Mouse (Mus musculus): ENCODE results near the gene Eef1a2. TPM values are rescaled to one million over a fixed set of nuclear protein-coding genes. Genes with fewer than 3 reads are reported as not detected.

The Eef1a2 gene
- polyA plus RNA-seq, 1 experiment from 2014 or later: not detected

GRCm38 (mm10) chr2:181133837-181134590, 22.8 kb downstream of the Eef1a2 start:
- no peak for DNase-seq (ENCODE audit: low spot score)

GRCm38 (mm10) chr2:181130245-181130644, 26.6 kb downstream of the Eef1a2 start:
- DNase-seq (ENCODE audit: low spot score): no peak

GRCm38 (mm10) chr2:181128963-181129362, 27.9 kb downstream of the Eef1a2 start:
- no peak for DNase-seq (ENCODE audit: low spot score)

- no peak for DNase-seq (ENCODE audit: low spot score)
Measured at GRCm38 (mm10) chr2:181127786-181128185, 29.0 kb downstream of the Eef1a2 start.

- no peak for DNase-seq (ENCODE audit: low spot score)
Measured at GRCm38 (mm10) chr2:181125726-181126455, 30.9 kb downstream of the Eef1a2 start.

- no peak for DNase-seq (ENCODE audit: low spot score)
Measured at GRCm38 (mm10) chr2:181122642-181123041, 34.2 kb downstream of the Eef1a2 start.

GRCm38 (mm10) chr2:181120922-181121449, 35.8 kb downstream of the Eef1a2 start:
- no peak for DNase-seq (ENCODE audit: low spot score)

- DNase-seq (ENCODE audit: low spot score): no peak
Measured at GRCm38 (mm10) chr2:181119952-181120351, 36.9 kb downstream of the Eef1a2 start.

GRCm38 (mm10) chr2:181116436-181116835, 40.4 kb downstream of the Eef1a2 start:
- DNase-seq (ENCODE audit: low spot score): no peak

GRCm38 (mm10) chr2:181115367-181115766, 41.4 kb downstream of the Eef1a2 start:
- no peak for DNase-seq (ENCODE audit: low spot score)

GRCm38 (mm10) chr2:181113762-181114361, 43.0 kb downstream of the Eef1a2 start:
- no peak for DNase-seq (ENCODE audit: low spot score)

- DNase-seq (ENCODE audit: low spot score): no peak
Measured at GRCm38 (mm10) chr2:181111665-181112064, 45.1 kb downstream of the Eef1a2 start.

- no peak for DNase-seq (ENCODE audit: low spot score)
Measured at GRCm38 (mm10) chr2:181104111-181104510, 52.7 kb downstream of the Eef1a2 start.

GRCm38 (mm10) chr2:181102161-181102560, 54.7 kb downstream of the Eef1a2 start:
- DNase-seq (ENCODE audit: low spot score): no peak

GRCm38 (mm10) chr2:181101626-181102025, 55.2 kb downstream of the Eef1a2 start:
- no peak for DNase-seq (ENCODE audit: low spot score)

GRCm38 (mm10) chr2:181100087-181100486, 56.7 kb downstream of the Eef1a2 start:
- DNase-seq (ENCODE audit: low spot score): no peak

Other genes starting within 250 kb of the Eef1a2 start
- gene Ythdf1, start 236.1 kb downstream of the Eef1a2 start, polyA plus RNA-seq (2015; fragmentation: Nextera tagmentation; extraction: Ambion mirVana): 52.6 and 53.9 TPM in 2 replicates
- 0.30 and 0.40 TPM in 2 replicates for gene Birc7, start 228.0 kb downstream of the Eef1a2 start, polyA plus RNA-seq (2015; fragmentation: Nextera tagmentation; extraction: Ambion mirVana)
- 28.0 and 30.0 TPM in 2 replicates for gene Nkain4, start 202.3 kb downstream of the Eef1a2 start, polyA plus RNA-seq (2015; fragmentation: Nextera tagmentation; extraction: Ambion mirVana)
- gene Arfgap1, start 189.8 kb downstream of the Eef1a2 start, polyA plus RNA-seq (2015; fragmentation: Nextera tagmentation; extraction: Ambion mirVana): 52.0 and 66.6 TPM in 2 replicates
- gene Col20a1, start 170.5 kb downstream of the Eef1a2 start, polyA plus RNA-seq (2015; fragmentation: Nextera tagmentation; extraction: Ambion mirVana): 0.14 and 0.57 TPM in 2 replicates
- gene Chrna4, start 113.5 kb downstream of the Eef1a2 start, polyA plus RNA-seq (2015; fragmentation: Nextera tagmentation; extraction: Ambion mirVana): 0.14 and 0.38 TPM in 2 replicates
- 0.07 and 0.10 TPM in 2 replicates for gene Kcnq2, start 21.7 kb downstream of the Eef1a2 start, polyA plus RNA-seq (2015; fragmentation: Nextera tagmentation; extraction: Ambion mirVana)
- gene Ppdpf, start 30.2 kb upstream of the Eef1a2 start, polyA plus RNA-seq (2015; fragmentation: Nextera tagmentation; extraction: Ambion mirVana): 270 and 288 TPM in 2 replicates
- 0.03 and 0.05 TPM in 2 replicates for gene Ptk6, start 45.8 kb upstream of the Eef1a2 start, polyA plus RNA-seq (2015; fragmentation: Nextera tagmentation; extraction: Ambion mirVana)
- gene Srms, start 56.2 kb upstream of the Eef1a2 start, polyA plus RNA-seq (2015; fragmentation: Nextera tagmentation; extraction: Ambion mirVana): 0.24 and 0.30 TPM in 2 replicates
- gene Fndc11, start 63.0 kb upstream of the Eef1a2 start, polyA plus RNA-seq (2015; fragmentation: Nextera tagmentation; extraction: Ambion mirVana): 0.39 and 0.54 TPM in 2 replicates
- 5.0 TPM in 2 replicates for gene Helz2, start 85.0 kb upstream of the Eef1a2 start, polyA plus RNA-seq (2015; fragmentation: Nextera tagmentation; extraction: Ambion mirVana)
- 11.8 and 14.1 TPM in 2 replicates for gene Gmeb2, start 131.0 kb upstream of the Eef1a2 start, polyA plus RNA-seq (2015; fragmentation: Nextera tagmentation; extraction: Ambion mirVana)
- 0.22 and 0.27 TPM in 2 replicates for gene Stmn3, start 157.5 kb upstream of the Eef1a2 start, polyA plus RNA-seq (2015; fragmentation: Nextera tagmentation; extraction: Ambion mirVana)
- gene Rtel1, start 162.7 kb upstream of the Eef1a2 start, polyA plus RNA-seq (2015; fragmentation: Nextera tagmentation; extraction: Ambion mirVana): 31.9 and 37.6 TPM in 2 replicates
- 36.4 and 37.6 TPM in 2 replicates for gene Zgpat, start 207.9 kb upstream of the Eef1a2 start, polyA plus RNA-seq (2015; fragmentation: Nextera tagmentation; extraction: Ambion mirVana)
- gene Arfrp1, start 208.4 kb upstream of the Eef1a2 start, polyA plus RNA-seq (2015; fragmentation: Nextera tagmentation; extraction: Ambion mirVana): 55.8 and 68.0 TPM in 2 replicates
- 35.7 and 40.7 TPM in 2 replicates for gene Lime1, start 223.1 kb upstream of the Eef1a2 start, polyA plus RNA-seq (2015; fragmentation: Nextera tagmentation; extraction: Ambion mirVana)